Mouse (Mus musculus) liver, postnatal 0 days (tissue): ENCODE data around the gene Pisd.
"Not testable (repeated sequence)": the region's sequence is repeated elsewhere in the genome, so short reads cannot be mapped to it uniquely, and the experiment has no call there.

Experiments
- CTCF ChIP-seq: sonication (generic); IDR thresholded peaks from 2 replicates; pipeline ENCODE4 v1.5.1; 2016; ENCODE audit warnings: antibody characterized with exemption, low read depth
- EP300 ChIP-seq: IDR thresholded peaks from 2 replicates; pipeline ENCODE4 v1.6.1; 2016; ENCODE audit warnings: antibody characterized with exemption, low read depth, mild to moderate bottlenecking

GRCm38 (mm10) chr5:32760352-32760751, 25.1 kb downstream of the Pisd start:
- TF ChIP-seq CTCF, EP300: not testable (repeated sequence)
